Mouse (Mus musculus) cerebellum, postnatal 36 days (tissue): ENCODE measurements around the gene Arfip2.

ENCODE experiments used
- DNase-seq, 2 experiments: peaks; one replicate each; pipeline ENCODE4 v3.0.0; 2021 to 2022; ENCODE audit warnings: mixed read lengths in 2 of 2

Arfip2 gene

GRCm38 (mm10) chr7:105611767-105612166, 28.4 kb downstream of the Arfip2 start:
- DNase-seq, result no peak

DNA sequence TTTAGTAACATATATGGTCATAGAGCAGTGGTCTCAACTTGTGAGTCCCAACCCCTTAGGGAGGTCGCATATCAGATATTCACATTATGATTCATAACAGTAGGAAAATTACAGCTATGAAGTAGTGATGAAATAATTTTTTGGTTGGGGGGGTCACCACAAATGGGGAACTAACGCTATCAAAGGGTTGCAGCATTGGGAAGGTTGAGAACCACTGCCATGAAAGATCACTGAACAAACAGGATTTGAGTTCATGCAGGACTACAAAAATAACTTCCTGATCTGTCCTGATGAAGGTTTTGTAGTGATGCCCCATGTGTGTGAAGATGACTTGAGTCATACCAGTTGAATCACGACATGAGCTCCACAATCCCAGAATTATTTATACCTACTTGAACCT, 31.7 kb downstream of the Arfip2 start:
- DNase-seq, result no peak

GRCm38 (mm10) chr7:105602860-105603623, 37.2 kb downstream of the Arfip2 start:
- peak; percentile 77 to 78 for DNase-seq

DNA sequence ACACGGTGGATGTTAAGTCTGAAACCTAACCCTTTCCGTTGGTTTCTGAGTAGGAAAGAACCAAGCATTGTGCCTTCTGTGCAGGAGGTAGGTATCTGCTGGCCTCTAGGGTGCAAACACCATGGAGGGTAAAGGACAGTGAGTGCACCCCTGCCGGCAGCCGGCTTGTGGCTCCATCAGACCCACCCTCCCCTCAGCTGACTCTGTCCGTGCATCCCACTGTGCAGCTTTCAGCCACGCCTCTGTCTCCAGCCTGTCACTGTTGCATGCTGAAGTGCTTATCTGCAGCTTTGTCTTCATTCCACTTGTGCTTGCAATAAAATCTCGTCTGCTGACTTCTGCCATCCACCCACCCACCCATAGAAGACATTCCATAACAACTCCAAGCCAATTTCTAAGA, 50.1 kb downstream of the Arfip2 start:
- DNase-seq, result no peak

- DNase-seq, result no peak
These were observed 51.8 kb downstream of the Arfip2 start for GRCm38 (mm10) chr7:105588325-105588912.
